Mouse (Mus musculus) stomach, postnatal 0 days (tissue): Measurements from ENCODE around the gene Fignl2. TPM values are rescaled to one million over a fixed set of nuclear protein-coding genes. Genes with fewer than 3 reads are reported as not detected.

Experiments used
- ATAC-seq: fragments of 200-750 bp; cut with Nextera tagmentation; 2 replicates; pipeline ENCODE4 v1.8.0; 2017; ENCODE audit not compliant: low FRiP score, low TSS enrichment
- DNase-seq: peaks from one replicate; pipeline ENCODE4 v3.0.0-alpha.2; 2016; ENCODE audit warnings: low spot score
- H3K27ac ChIP-seq: fragments of 300-500 bp; sonication (generic); replicated peaks from 2 replicates; pipeline ENCODE4 v1.5.1; 2014; ENCODE audit warnings: mild to moderate bottlenecking, control low read depth
- H3K27me3 ChIP-seq: fragments of 300-500 bp; sonication (generic); 2 replicates; pipeline ENCODE4 v1.6.1; 2014; ENCODE audit warnings: low read length; ENCODE audit not compliant: control insufficient read depth, insufficient read depth
- H3K36me3 ChIP-seq: fragments of 300-500 bp; sonication (generic); 2 replicates; pipeline ENCODE4 v1.6.1; 2014; ENCODE audit warnings: low read length, mixed read lengths; ENCODE audit not compliant: control insufficient read depth, insufficient read depth
- H3K4me1 ChIP-seq: fragments of 300-500 bp; sonication (generic); replicated peaks from 2 replicates; pipeline ENCODE4 v1.6.1; 2014; ENCODE audit warnings: antibody characterized with exemption; ENCODE audit not compliant: control insufficient read depth, insufficient read depth
- H3K4me2 ChIP-seq: fragments of 300-500 bp; sonication (generic); replicated peaks from 2 replicates; pipeline ENCODE4 v1.6.1; 2014; ENCODE audit warnings: low read depth, mild to moderate bottlenecking, control low read depth, moderate library complexity
- H3K4me3 ChIP-seq: fragments of 300-500 bp; sonication (generic); 2 replicates; pipeline ENCODE4 v1.5.1; 2014; ENCODE audit warnings: low read depth, low read length, control low read depth
- H3K9ac ChIP-seq: fragments of 300-500 bp; sonication (generic); 2 replicates; pipeline ENCODE4 v1.6.1; 2014; ENCODE audit warnings: mild to moderate bottlenecking, low read length, control low read depth, mixed read lengths
- H3K9me3 ChIP-seq: fragments of 300-500 bp; sonication (generic); 2 replicates; pipeline ENCODE4 v1.6.1; 2016; ENCODE audit warnings: low read length; ENCODE audit not compliant: control insufficient read depth
- CTCF ChIP-seq: IDR thresholded peaks from 2 replicates; pipeline ENCODE4 v1.5.1; 2016; ENCODE audit warnings: antibody characterized with exemption, low read depth, mild to moderate bottlenecking, moderate library complexity
- EP300 ChIP-seq: optimal IDR thresholded peaks from 2 replicates; pipeline ENCODE3; 2016; ENCODE audit warnings: antibody characterized with exemption
- WGBS: fragments of 180-500 bp; shearing (Covaris S2); extraction: QIAGEN DNeasy Blood & Tissue Kit; methylation state at CpG from one replicate; pipeline ENCODE4 v1.1.7; 2014; 5-methylcytosine and 5-hydroxymethylcytosine counted together
- polyA plus RNA-seq: library from polyadenylated mRNA; unstranded; fragments of >200 nt; fragmentation: Nextera tagmentation; extraction: Ambion mirVana; gene quantifications from 2 replicates; pipeline ENCODE4 v1.2.1, GENCODE M21; 2015

The Fignl2 gene
- polyA plus RNA-seq, 1 experiment from 2014 or later = 0.19 TPM

DNA sequence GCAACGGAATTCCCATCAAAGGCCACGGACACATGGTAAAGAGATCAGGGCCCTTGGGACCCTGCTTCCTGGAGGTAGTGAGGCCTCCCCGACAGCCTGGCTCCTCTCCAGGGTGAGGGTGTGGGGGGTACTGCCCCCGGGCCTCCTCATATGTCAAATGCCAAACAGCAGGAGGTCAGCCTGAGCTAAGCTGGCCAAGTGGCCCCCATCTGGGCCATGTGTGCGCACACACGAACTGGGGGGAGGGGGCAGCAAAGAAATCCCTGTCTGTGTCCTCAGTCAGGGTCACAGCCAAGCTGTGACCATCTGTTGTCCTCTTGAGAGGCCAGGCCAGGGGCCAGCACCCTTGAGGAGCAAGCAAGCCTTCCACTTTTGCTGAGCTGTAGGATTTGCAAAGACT, 13.3 kb downstream of the Fignl2 start:
- Histone ChIP-seq H3K27ac (no peak overlapping the region), H3K9ac (no peak overlapping the region), H3K9me3 (no peaks in the 10 kb centered on the region), H3K36me3 (no peaks in the 10 kb centered on the region), H3K4me3 (no peak overlapping the region), H3K27me3 (no peaks in the 10 kb centered on the region), H3K4me1 (peaks cover 7% of the 10 kb centered on the region; the same call in 1 of the 2 replicates), H3K4me2 (no peak overlapping the region; the same call in 1 of the 2 replicates)
- WGBS = 59% methylated on average over 6 of the region's 6 CpGs
- ATAC-seq (no peak), DNase-seq (no peak)
- TF ChIP-seq EP300 = no peak
- no peak for TF ChIP-seq CTCF

DNA sequence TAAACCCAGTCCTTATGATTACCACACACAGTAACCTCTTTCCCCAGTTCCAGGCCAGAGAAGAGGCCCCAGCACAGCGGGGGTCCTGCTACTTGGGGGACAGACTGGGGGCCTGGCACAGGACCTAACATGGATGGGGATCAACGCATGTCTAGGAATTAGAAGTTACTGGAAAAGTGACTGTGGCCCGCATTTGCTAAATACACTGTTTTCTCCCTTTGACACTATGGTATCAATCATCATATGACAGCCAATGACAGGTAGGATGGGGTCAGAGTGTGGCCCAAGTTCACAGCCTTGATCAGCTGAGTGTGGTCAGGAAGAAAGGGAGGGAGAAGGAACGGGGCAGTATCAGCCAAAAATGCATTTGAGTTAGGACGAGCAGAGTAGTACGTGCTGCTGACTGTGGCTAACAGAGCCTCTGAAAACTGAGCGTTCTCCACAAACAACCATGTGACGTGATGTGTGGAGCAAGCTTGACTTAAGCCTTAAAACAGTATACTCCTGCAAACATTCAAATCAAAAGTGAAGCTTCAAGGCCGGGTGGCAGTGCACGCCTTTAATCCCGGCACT, 18.0 kb downstream of the Fignl2 start:
- H3K27me3 ChIP-seq = no peaks in the 10 kb centered on the region
- no peak overlapping the region for H3K4me3 ChIP-seq
- ATAC-seq (no peak), DNase-seq (no peak)
- TF ChIP-seq CTCF (no peak), EP300 (no peak)
- no peak overlapping the region for H3K9ac ChIP-seq
- WGBS = 71% methylated on average over 11 of the region's 11 CpGs
- no peaks in the 10 kb centered on the region for H3K9me3 ChIP-seq
- no peaks in the 10 kb centered on the region for H3K36me3 ChIP-seq
- no peaks in the 10 kb centered on the region for H3K4me1 ChIP-seq
- H3K4me2 ChIP-seq = no peak overlapping the region
- no peak overlapping the region for H3K27ac ChIP-seq

DNA sequence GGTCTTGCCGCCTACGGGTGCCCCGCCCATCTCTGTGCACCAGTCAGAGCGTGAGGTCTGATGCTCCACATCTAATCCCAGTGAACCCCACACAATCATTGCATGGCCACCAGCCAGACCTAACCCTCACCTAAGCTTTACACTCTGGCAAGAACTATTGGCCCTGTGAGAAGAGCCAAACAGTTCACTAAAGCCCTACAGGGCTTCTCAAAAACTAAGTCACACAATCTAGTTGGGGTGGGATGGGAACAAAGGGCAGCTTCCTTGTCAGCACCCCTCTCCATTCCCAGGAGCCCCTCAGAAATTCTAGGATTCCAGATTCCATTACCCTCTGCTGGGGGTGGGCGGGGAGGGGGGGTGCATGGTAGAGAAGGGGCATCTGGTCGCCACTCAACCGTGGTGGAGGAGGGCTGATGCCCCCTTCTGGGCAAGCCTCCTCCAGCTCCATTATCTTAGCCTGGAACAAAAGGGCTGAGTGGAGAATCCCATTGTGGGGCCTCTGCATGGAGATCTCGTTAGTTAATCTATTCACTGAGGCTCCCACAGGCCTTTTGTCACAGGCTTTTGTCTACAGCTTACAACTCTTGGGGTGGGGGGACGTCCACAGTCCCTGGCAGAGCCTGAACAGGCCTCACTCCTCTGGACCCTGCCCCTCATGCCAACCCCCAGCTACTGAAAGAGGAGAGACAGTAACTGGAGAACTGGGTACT, 18.6 kb downstream of the Fignl2 start:
- Histone ChIP-seq H3K36me3 (no peaks in the 10 kb centered on the region), H3K9me3 (no peaks in the 10 kb centered on the region), H3K4me3 (no peak overlapping the region), H3K4me2 (no peak overlapping the region), H3K4me1 (no peaks in the 10 kb centered on the region), H3K27ac (no peak overlapping the region), H3K27me3 (no peaks in the 10 kb centered on the region), H3K9ac (no peak overlapping the region)
- ATAC-seq (no peak), DNase-seq (no peak)
- no peak for TF ChIP-seq EP300
- no peak for TF ChIP-seq CTCF
- WGBS = 61% methylated on average over 9 of the region's 9 CpGs

DNA sequence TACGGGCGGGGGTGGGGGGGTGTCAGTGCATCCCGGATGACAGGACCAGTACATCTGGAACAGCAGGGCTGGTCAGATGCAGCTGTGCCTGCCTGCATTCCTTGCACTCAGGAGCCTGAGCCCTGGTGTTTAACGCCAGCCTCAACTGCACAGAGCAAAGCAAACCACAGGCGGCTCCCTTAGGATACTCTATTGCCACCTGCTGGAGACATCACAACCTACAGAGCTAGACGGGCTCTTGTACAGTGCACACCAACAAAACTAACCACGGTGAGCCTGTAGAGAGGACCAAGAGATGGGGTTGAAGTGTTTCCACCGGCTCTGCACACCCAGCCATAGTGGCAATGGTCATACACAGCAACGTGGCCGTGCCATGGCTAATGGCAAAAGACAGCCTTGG, 22.1 kb downstream of the Fignl2 start:
- H3K9me3 ChIP-seq = no peaks in the 10 kb centered on the region
- H3K4me1 ChIP-seq = no peaks in the 10 kb centered on the region
- DNase-seq = peak; percentile 68
- WGBS = 39% methylated on average over 10 of the region's 10 CpGs
- no peak overlapping the region for H3K27ac ChIP-seq
- TF ChIP-seq EP300 (no peak), CTCF (peak; percentile 85)
- H3K9ac ChIP-seq = no peak overlapping the region
- H3K27me3 ChIP-seq = peaks cover 2% of the 10 kb centered on the region; the same call in 1 of the 2 replicates
- no peak overlapping the region for H3K4me2 ChIP-seq
- ATAC-seq = peak; percentile 76
- no peak overlapping the region for H3K4me3 ChIP-seq
- H3K36me3 ChIP-seq = no peaks in the 10 kb centered on the region

DNA sequence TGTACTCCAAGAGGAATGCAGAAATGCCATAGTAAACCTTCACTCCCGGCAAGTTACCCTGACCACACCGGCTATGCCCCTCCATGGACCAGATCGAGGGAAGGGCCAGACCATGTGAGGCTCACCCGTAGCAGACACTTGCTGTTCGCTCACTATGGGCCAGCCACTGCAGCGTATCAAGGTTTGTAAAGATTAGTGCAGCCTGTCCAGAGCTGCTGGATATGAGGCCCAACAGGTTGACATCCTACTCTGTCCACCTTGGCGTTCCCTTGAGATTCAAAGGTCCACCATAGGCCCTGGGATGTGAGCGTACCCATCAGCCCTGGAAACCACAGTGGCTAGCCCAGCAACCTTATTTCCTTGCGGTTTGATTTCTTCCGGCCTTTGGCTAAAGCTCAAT, 23.8 kb downstream of the Fignl2 start:
- H3K27me3 ChIP-seq = peaks cover 2% of the 10 kb centered on the region; the same call in 1 of the 2 replicates
- no peak overlapping the region for H3K4me2 ChIP-seq
- H3K9me3 ChIP-seq = no peaks in the 10 kb centered on the region
- H3K36me3 ChIP-seq = no peaks in the 10 kb centered on the region
- H3K9ac ChIP-seq = no peak overlapping the region
- 90% methylated on average over 10 of the region's 10 CpGs for WGBS
- no peak overlapping the region for H3K27ac ChIP-seq
- TF ChIP-seq CTCF (no peak), EP300 (no peak)
- no peak overlapping the region for H3K4me3 ChIP-seq
- ATAC-seq (no peak), DNase-seq (no peak)
- H3K4me1 ChIP-seq = no peaks in the 10 kb centered on the region

DNA sequence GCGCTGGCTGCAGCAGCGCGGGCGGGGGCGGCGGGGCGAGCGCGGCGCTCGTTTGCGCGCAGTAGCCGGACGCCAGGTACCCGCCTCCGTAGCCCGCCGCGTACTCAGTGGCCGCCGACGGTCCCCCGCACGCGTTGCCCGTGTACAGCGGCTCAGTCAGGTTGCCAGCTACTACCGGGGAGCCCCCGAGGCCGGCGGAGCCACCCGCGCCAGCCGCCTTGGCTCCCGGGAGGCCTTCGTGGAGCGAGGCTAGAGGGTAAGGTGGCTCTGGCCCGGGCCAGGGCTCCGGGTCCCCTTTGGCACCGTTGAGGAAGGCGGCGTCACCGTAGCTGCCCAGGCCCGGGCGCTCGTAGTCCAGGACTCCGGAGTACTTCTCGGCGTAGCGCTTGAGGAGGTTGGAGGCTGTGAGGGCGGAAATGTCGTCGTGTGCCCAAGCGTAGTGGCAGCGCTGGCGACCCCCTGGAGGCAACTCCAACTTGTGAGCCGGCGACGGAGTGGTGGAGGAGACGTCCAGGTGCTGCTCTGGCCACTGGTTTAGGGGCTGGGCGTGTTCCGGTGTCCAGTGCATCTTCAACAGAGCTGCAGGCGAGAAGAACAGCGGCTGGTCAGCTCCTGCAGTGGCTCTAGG, 24.4 kb downstream of the Fignl2 start:
- peaks cover 2% of the 10 kb centered on the region; the same call in 1 of the 2 replicates for H3K27me3 ChIP-seq
- H3K9ac ChIP-seq = 0 out of 2 replicates have a peak overlapping the region, but pooled peaks have one; percentile 27
- no peaks in the 10 kb centered on the region for H3K36me3 ChIP-seq
- ATAC-seq (no peak; the same call in 1 of the 2 replicates), DNase-seq (no peak)
- no peaks in the 10 kb centered on the region for H3K4me1 ChIP-seq
- 43% methylated on average over 53 of the region's 65 CpGs for WGBS
- H3K4me3 ChIP-seq = peak overlapping the region; percentile 35
- no peaks in the 10 kb centered on the region for H3K9me3 ChIP-seq
- TF ChIP-seq CTCF (no peak), EP300 (no peak)
- H3K4me2 ChIP-seq = peak overlapping the region; percentile 56
- H3K27ac ChIP-seq = no peak overlapping the region
